Mouse (Mus musculus) midbrain, embryonic 16.5 days (tissue): ENCODE measurements at regions not wholly inside any gene's neighbourhood (a gene's known extent, or its start where the extent isn't known, plus 50 kb on each side); places are given as distances from the start of the nearest gene placed in this dataset.

ENCODE experiments used
- ATAC-seq: fragments of 200-750 bp; cut with Nextera tagmentation; 2 replicates; pipeline ENCODE4 v1.8.0; 2017; ENCODE audit warnings: moderate TSS enrichment
- H3K27ac ChIP-seq: fragments of 300-500 bp; sonication (generic); 2 replicates; pipeline ENCODE4 v1.5.1; 2014; ENCODE audit warnings: mild to moderate bottlenecking, low read length, mixed read lengths
- H3K27me3 ChIP-seq: fragments of 300-500 bp; sonication (generic); 2 replicates; pipeline ENCODE4 v1.6.1; 2014; ENCODE audit warnings: low read depth, low read length, mixed read lengths; ENCODE audit not compliant: control insufficient read depth, insufficient read depth
- H3K36me3 ChIP-seq: fragments of 300-500 bp; sonication (generic); 2 replicates; pipeline ENCODE4 v1.6.1; 2014; ENCODE audit warnings: mild to moderate bottlenecking, low read length, moderate library complexity, mixed read lengths; ENCODE audit not compliant: control insufficient read depth, insufficient read depth
- H3K4me1 ChIP-seq: fragments of 300-500 bp; sonication (generic); 2 replicates; pipeline ENCODE4 v1.6.1; 2014; ENCODE audit warnings: mild to moderate bottlenecking, low read length, mixed read lengths; ENCODE audit not compliant: control insufficient read depth, insufficient read depth
- H3K4me2 ChIP-seq: fragments of 300-500 bp; sonication (generic); 2 replicates; pipeline ENCODE4 v1.6.1; 2014; ENCODE audit warnings: mild to moderate bottlenecking, low read length, mixed read lengths
- H3K4me3 ChIP-seq: fragments of 300-500 bp; sonication (generic); 2 replicates; pipeline ENCODE4 v1.5.1; 2014; ENCODE audit warnings: low read depth, mild to moderate bottlenecking, low read length, moderate library complexity, mixed read lengths
- H3K9ac ChIP-seq: fragments of 300-500 bp; sonication (generic); 2 replicates; pipeline ENCODE4 v1.6.1; 2014; ENCODE audit warnings: low read depth, low read length, mixed read lengths
- H3K9me3 ChIP-seq: fragments of 300-500 bp; sonication (generic); replicated peaks from 2 replicates; pipeline ENCODE4 v1.6.1; 2014; ENCODE audit warnings: mild to moderate bottlenecking, low read length, mixed read lengths; ENCODE audit not compliant: control insufficient read depth, poor library complexity, severe bottlenecking
- WGBS: fragments of 180-500 bp; shearing (Covaris S2); extraction: QIAGEN DNeasy Blood & Tissue Kit; methylation state at CpG from one replicate; pipeline ENCODE4 v1.1.7; 2014; 5-methylcytosine and 5-hydroxymethylcytosine counted together

DNA sequence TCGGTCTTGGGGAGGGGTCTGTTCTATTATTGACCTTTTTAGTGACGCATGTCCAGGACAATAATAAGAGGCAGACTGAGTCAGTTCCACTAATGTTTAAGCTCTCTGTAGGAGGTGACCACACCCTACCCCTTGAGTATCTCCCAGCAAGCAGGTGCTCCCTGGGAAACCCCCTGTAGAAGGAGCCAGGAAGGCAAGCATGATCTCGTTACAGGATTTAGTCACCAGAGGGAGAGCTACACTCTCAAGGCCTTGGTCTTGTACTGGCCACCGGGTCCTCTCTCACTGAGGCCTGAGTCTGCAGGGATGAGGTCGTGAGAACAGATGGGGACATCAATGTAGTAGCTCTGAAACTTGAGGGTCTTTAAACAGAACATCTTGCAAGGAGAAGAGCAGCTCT lies 55.3 kb upstream of the Ccnd2 start:
- Histone ChIP-seq H3K9ac (no peak overlapping the region), H3K4me3 (no peak overlapping the region), H3K27me3 (no peaks in the 10 kb centered on the region), H3K9me3 (no peaks in the 10 kb centered on the region), H3K4me1 (no peaks in the 10 kb centered on the region), H3K4me2 (no peak overlapping the region), H3K36me3 (no peaks in the 10 kb centered on the region), H3K27ac (no peak overlapping the region)
- no peak for ATAC-seq
- WGBS: 79% methylated on average over 5 of the region's 5 CpGs

DNA sequence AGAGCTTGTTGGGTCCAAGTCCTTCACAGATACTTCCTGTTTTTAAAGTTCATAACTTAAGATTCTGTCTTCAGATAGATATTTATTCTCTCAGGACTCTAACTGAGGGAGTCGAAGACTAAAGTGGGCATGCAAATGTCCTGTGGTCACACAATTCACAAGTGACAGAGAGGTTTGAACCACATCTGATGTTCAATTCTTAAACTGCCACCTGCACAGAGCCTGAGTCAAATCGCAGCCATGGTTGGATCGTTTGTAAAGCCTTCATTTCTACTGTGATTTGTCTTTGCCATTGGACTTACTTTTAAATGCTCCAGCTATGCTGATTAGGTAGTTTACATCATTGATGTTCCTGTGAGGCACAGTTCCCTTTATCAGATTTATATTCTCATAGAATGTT lies 61.4 kb upstream of the Ccnd2 start:
- WGBS: 96% methylated on average over 3 of the region's 3 CpGs
- Histone ChIP-seq H3K9ac (no peak overlapping the region), H3K36me3 (no peaks in the 10 kb centered on the region), H3K27me3 (no peaks in the 10 kb centered on the region), H3K27ac (no peak overlapping the region), H3K4me3 (no peak overlapping the region), H3K4me2 (no peak overlapping the region), H3K9me3 (no peaks in the 10 kb centered on the region), H3K4me1 (no peaks in the 10 kb centered on the region)
- no peak for ATAC-seq

DNA sequence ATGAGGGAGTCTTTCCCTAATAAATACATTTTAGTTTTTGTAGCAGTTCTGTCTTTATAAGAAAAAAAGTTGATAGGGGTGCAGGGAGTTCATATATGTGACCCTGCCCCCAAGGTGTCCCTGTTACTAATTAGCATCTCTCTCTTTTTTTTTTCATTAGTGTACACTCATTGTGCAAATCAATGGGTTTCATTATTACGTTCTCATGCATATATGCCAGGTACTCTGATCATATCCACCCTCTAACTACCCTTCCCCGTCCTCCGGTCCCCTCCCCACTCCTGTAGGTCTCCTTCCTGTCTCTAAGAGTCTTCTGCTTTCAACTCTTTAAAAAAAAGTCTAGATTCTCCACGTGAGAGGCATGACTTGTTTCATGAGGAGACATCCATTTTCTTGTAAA lies 63.9 kb upstream of the Ccnd2 start:
- H3K4me1 ChIP-seq: no peaks in the 10 kb centered on the region
- 78% methylated on average over 4 of the region's 4 CpGs for WGBS
- H3K36me3 ChIP-seq: no peaks in the 10 kb centered on the region
- H3K9ac ChIP-seq: no peak overlapping the region
- no peaks in the 10 kb centered on the region for H3K9me3 ChIP-seq
- ATAC-seq: no peak
- H3K27me3 ChIP-seq: no peaks in the 10 kb centered on the region
- H3K4me3 ChIP-seq: no peak overlapping the region
- no peak overlapping the region for H3K4me2 ChIP-seq
- no peak overlapping the region for H3K27ac ChIP-seq

DNA sequence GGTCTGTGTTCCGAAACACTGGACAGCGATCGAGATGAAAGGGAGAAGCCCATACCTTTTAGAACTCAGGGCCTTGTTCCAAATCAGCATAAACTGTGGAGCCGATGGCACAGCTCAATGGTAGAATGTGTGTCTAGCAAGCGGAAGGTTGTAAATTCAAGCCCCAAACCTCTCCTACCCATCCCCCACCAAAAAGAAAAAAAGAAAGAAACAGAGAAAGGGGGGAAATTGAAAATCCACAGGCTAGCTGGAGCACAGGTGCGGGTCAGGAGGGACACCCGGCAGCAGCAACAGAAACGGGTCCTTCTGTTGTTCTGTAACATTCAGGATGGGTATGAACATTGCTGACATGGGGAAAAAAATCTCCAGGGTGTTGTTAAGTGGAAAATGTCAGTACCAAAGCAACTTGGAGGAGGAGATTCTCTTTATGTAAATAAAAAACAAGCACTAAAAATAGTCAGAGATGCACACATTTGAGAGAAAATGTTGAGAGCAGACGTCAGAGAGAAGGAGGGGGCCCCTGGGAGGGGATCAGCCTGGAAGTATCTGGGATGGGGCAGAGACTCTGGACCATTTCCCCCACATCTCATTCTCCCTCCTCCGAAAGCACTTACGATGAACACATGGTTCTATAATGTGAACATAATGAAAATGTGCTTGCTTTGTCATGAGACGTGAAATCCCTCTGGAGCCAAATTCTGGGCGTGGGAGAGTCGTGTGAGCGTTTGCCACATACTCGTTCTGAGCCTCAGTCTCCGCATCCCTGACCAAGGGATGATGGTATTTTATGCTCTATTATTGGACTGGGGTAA lies 66.8 kb upstream of the Ccnd2 start:
- 73% methylated on average over 17 of the region's 17 CpGs for WGBS
- ATAC-seq: no peak

DNA sequence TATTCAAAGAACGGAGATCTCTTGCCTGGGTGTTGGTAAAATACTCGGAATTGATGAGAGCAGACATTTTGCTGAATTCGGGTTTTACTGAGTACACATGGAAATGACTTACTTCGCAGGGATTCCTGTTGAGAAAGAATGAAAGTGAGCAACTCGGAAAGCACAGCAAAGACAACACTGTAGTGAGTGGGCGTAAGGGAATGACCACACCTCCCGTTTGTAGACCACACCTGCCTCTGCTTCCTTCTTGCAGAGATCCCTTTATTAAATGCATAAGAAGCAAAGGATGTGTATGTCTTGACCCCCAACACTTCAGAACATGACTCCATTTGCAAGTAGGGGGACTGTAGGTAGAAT lies 67.4 kb upstream of the Ccnd2 start:
- no peaks in the 10 kb centered on the region for H3K36me3 ChIP-seq
- H3K9me3 ChIP-seq: no peaks in the 10 kb centered on the region
- H3K9ac ChIP-seq: no peak overlapping the region
- no peaks in the 10 kb centered on the region for H3K4me1 ChIP-seq
- 89% methylated on average over 7 of the region's 7 CpGs for WGBS
- H3K27ac ChIP-seq: no peak overlapping the region
- ATAC-seq: no peak
- H3K4me2 ChIP-seq: no peak overlapping the region
- H3K4me3 ChIP-seq: no peak overlapping the region
- no peaks in the 10 kb centered on the region for H3K27me3 ChIP-seq

More for the DNA sequence above, 66.8 kb upstream of the Ccnd2 start:
- H3K9ac ChIP-seq: no peak overlapping the region
- no peaks in the 10 kb centered on the region for H3K27me3 ChIP-seq
- no peak overlapping the region for H3K27ac ChIP-seq
- H3K9me3 ChIP-seq: no peaks in the 10 kb centered on the region
- H3K4me2 ChIP-seq: no peak overlapping the region
- no peaks in the 10 kb centered on the region for H3K36me3 ChIP-seq
- no peak overlapping the region for H3K4me3 ChIP-seq
- H3K4me1 ChIP-seq: no peaks in the 10 kb centered on the region

DNA sequence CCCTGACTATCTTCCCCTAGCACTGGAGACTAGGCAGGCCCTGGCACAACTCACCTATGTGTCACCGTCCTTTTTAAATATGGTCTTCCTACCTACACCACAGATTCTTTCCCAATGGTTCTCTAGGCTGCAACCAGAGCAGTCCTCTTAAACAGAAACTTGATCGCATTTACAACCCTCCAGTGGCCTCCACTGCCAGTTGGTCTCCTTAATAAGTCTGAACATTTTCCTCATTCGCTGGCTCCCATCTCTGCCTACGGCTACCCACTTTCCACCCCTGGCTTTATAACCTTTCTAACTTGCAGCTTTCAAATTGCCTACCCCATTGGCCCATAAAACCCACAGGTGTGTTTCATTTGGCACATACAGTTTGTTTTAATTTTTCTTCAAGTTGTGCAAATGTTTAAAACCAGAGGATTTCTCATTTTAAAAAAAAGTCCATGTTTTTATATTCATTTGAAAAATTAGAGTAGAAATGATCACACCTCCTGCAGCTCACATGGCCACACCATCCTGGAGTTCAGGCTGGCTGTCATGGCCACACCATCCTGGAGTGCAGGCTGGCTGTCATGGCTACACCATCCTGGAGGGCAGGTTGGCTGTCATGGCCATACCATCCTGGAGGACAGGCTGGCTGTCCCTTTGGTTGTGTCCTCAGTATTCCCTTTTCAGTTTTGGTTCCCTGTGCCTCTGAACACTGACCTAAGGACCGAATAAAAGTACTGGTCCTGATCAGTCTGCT lies 74.4 kb upstream of the Ccnd2 start:
- H3K9me3 ChIP-seq: no peaks in the 10 kb centered on the region
- no peak for ATAC-seq
- no peaks in the 10 kb centered on the region for H3K27me3 ChIP-seq
- H3K4me2 ChIP-seq: no peak overlapping the region
- no peaks in the 10 kb centered on the region for H3K4me1 ChIP-seq
- 89% methylated on average over 5 of the region's 5 CpGs for WGBS
- H3K9ac ChIP-seq: no peak overlapping the region
- H3K36me3 ChIP-seq: no peaks in the 10 kb centered on the region
- no peak overlapping the region for H3K4me3 ChIP-seq
- H3K27ac ChIP-seq: no peak overlapping the region

DNA sequence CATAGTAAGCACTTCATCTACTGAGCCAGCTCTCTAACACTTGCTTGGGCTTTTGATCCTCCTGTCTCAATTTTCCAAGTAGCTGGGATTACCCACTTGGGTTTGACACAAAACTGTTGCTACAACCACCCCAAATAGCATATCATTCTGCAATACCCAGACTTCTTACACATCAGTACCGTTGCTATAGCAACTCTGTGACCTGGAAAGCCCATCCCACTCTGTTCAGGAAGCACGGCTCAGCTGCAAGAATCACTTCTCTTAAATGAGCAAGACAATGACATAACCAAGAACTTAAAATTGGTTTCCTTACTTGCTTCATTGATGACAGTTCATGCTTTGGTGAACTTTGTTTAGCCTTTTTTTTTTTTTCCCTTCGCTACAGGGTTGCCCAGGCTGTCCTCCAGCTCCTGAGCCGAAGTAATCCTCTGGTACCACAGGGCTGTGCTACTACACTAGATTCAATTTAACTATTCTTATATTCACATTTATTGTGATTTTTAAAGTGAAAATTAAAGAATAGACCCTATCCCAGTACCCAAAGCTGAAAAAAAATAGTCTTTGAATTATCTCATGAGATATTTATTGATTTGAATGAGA lies 84.6 kb upstream of the Ccnd2 start:
- WGBS: 60% methylated on average over 4 of the region's 4 CpGs

DNA sequence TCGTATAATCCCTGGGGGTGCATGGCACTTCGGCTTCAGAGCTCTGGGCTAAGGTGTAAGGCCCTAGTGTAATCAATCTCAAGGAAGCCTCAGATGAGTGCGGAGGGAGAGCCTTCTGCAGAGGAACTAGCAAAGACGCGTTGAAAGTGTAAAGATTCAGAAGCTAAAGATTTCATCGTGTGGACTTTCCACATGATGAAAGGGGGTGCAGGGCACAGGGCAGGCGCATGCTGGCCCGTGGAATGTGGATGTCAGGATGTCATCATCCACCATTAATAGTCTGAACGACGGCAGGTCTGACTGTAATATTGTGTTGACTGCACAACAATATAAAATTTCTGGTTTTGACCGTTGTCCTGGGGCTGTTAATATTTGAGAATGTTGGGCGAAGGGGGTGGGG lies 85.2 kb upstream of the Ccnd2 start:
- no peaks in the 10 kb centered on the region for H3K9me3 ChIP-seq
- H3K4me3 ChIP-seq: no peak overlapping the region
- 88% methylated on average over 12 of the region's 12 CpGs for WGBS
- H3K9ac ChIP-seq: no peak overlapping the region
- H3K27ac ChIP-seq: no peak overlapping the region
- no peak overlapping the region for H3K4me2 ChIP-seq
- no peaks in the 10 kb centered on the region for H3K36me3 ChIP-seq
- no peaks in the 10 kb centered on the region for H3K27me3 ChIP-seq
- H3K4me1 ChIP-seq: no peaks in the 10 kb centered on the region
- no peak for ATAC-seq

More for the DNA sequence above, 84.6 kb upstream of the Ccnd2 start:
- H3K4me3 ChIP-seq: no peak overlapping the region
- no peak overlapping the region for H3K4me2 ChIP-seq
- no peaks in the 10 kb centered on the region for H3K4me1 ChIP-seq
- no peaks in the 10 kb centered on the region for H3K9me3 ChIP-seq
- H3K27ac ChIP-seq: no peak overlapping the region
- no peaks in the 10 kb centered on the region for H3K27me3 ChIP-seq
- ATAC-seq: peak; percentile 71; the same call in 1 of the 2 replicates
- H3K9ac ChIP-seq: no peak overlapping the region
- H3K36me3 ChIP-seq: no peaks in the 10 kb centered on the region
